In the genomic region with DNA sequence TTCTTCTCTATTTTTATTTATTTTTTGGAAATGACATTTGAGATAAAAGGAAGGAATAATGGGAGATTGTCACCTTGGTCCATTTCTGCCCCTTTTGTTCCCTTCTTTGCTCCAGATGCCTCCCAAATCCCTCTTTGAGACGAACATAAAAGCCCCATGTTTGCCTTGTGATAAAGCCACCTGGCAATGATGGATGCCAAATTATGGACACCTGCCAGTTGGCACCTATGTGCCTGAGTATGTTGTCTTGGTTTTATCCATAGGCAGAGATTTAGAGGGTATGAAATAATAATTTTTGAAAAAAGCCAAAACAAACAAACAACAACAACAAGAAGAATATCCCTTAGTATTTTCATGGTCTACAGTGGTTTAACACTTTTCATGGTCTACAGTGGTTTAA, we compare ENCODE assay signal across 16 mouse cellular contexts.
"Had no signal": no experiment of that assay in that cellular context is flagged by ENCODE, and none has a peak within 500 bp of the region (broad histone marks: within the 10 kb centered on the region; RNA-seq: fewer than 3 reads in every experiment).

No protein-coding gene starts in this region.

- DNase-seq: kidney, postnatal 36 days; lung, embryonic 14.5 days; lung, postnatal 14 days; retina, postnatal 1 day; right cerebral cortex, postnatal 4 days; spleen, adult 18-20 months; thymus, adult 2 months; thymus, postnatal 25 days had no signal

- H3K27me3 ChIP-seq: limb, embryonic 15.5 days; liver, embryonic 12.5 days; midbrain, embryonic 12.5 days; neural tube, embryonic 13.5 days had no signal

- H3K4me1 ChIP-seq: limb, embryonic 15.5 days; liver, embryonic 12.5 days; midbrain, embryonic 12.5 days had no signal

- H3K4me3 ChIP-seq: layer of hippocampus, adult 2 months; limb, embryonic 15.5 days; liver, embryonic 12.5 days; midbrain, embryonic 12.5 days; neural tube, embryonic 13.5 days had no signal

- H3K36me3 ChIP-seq: limb, embryonic 15.5 days; liver, embryonic 12.5 days; midbrain, embryonic 12.5 days; neural tube, embryonic 13.5 days had no signal

- H3K4me2 ChIP-seq: limb, embryonic 15.5 days; liver, embryonic 12.5 days; lung, embryonic 14.5 days; midbrain, embryonic 12.5 days; neural tube, embryonic 13.5 days had no signal

- H3K27ac ChIP-seq: kidney, postnatal 0 days; layer of hippocampus, adult 2 months; limb, embryonic 15.5 days; liver, embryonic 12.5 days; macrophage; midbrain, embryonic 12.5 days; neural tube, embryonic 13.5 days had no signal

- H3K9ac ChIP-seq: limb, embryonic 15.5 days; liver, embryonic 12.5 days; lung, embryonic 14.5 days; midbrain, embryonic 12.5 days; neural tube, embryonic 13.5 days had no signal

- ATAC-seq: liver, embryonic 12.5 days; midbrain, embryonic 16.5 days had no signal

- H3K9me3 ChIP-seq: limb, embryonic 15.5 days; liver, embryonic 12.5 days; midbrain, embryonic 12.5 days; neural tube, embryonic 13.5 days had no signal
